17 mouse cellular contexts compared by ENCODE assay signal in the genomic region with DNA sequence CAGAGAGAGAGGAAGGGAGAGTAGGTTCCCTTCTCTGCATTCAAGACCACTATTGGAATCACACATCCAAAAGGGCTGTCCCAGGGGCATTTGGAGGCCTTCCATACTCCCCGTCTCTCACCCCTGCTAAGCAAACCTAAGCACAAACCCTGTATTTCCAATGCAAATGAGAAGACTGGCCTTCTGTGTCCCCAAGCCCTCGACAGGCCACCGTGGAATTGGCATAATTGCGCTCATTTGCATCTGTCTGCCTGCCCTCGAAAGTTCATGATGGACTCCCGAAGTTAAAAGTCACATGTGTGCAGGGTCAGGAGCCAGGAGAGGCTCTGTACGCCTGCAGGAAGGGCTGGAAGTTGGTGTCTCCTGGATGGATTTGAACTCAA. TPM values are rescaled to one million over a fixed set of nuclear protein-coding genes. Genes with fewer than 3 reads are reported as not detected.
DNase-seq lines count a peak whose midpoint lies in the region; ATAC-seq and TF ChIP-seq lines count a peak whose summit lies in the region.
"Had no signal": no experiment of that assay in that cellular context is flagged by ENCODE, and none has a peak within 500 bp of the region (broad histone marks: within the 10 kb centered on the region; RNA-seq: fewer than 3 reads in every experiment).

No protein-coding gene starts in this region.

- 41% methylated on average over 7 of the region's 7 CpGs for whole genome bisulfite sequencing in midbrain, embryonic 11.5 days
- WGBS in midbrain, postnatal 0 days = 29% methylated on average over 7 of the region's 7 CpGs
- WGBS in kidney, embryonic 16.5 days = 40% methylated on average over 7 of the region's 7 CpGs
- 19% methylated on average over 7 of the region's 7 CpGs for WGBS in midbrain, embryonic 14.5 days

- H3K27ac ChIP-seq in midbrain, embryonic 11.5 days (ENCODE audit: low read depth, low read length) = peak overlapping the region; percentile 93; the same call in 1 of the 2 replicates
- H3K27ac ChIP-seq in midbrain, postnatal 0 days (ENCODE audit: low read depth, low read length) = no peak overlapping the region
- peak overlapping the region; percentile 85 for H3K27ac ChIP-seq in kidney, embryonic 16.5 days (ENCODE audit: low read length)
- H3K27ac ChIP-seq in midbrain, embryonic 14.5 days (replicated peaks; ENCODE audit: low read depth, low read length) = peak overlapping the region; percentile 93

- H3K4me1 ChIP-seq in midbrain, embryonic 11.5 days (ENCODE audit: control insufficient read depth, insufficient read depth, low read length) = peaks cover 27% of the 10 kb centered on the region
- peaks cover 13% of the 10 kb centered on the region for H3K4me1 ChIP-seq in midbrain, postnatal 0 days (ENCODE audit: insufficient read depth, low read length)
- peaks cover 20% of the 10 kb centered on the region for H3K4me1 ChIP-seq in kidney, embryonic 16.5 days (ENCODE audit: insufficient read depth, low read length)
- H3K4me1 ChIP-seq in midbrain, embryonic 14.5 days (ENCODE audit: control insufficient read depth, insufficient read depth, low read length) = peaks cover 23% of the 10 kb centered on the region

- 0 out of 2 replicates have a peak, but pooled peaks have one; percentile 17 for ATAC-seq in midbrain, embryonic 11.5 days (ENCODE audit: low FRiP score)
- ATAC-seq in midbrain, postnatal 0 days (ENCODE audit: low FRiP score) = no peak
- no peak for ATAC-seq in kidney, embryonic 16.5 days (ENCODE audit: low FRiP score, low TSS enrichment)
- ATAC-seq in midbrain, embryonic 14.5 days (ENCODE audit: low FRiP score, low TSS enrichment) = no peak
- ATAC-seq: intestine, embryonic 16.5 days; Patski had no signal

- H3K9me3 ChIP-seq in midbrain, embryonic 11.5 days (ENCODE audit: control insufficient read depth, low read length) = no peaks in the 10 kb centered on the region
- no peaks in the 10 kb centered on the region for H3K9me3 ChIP-seq in midbrain, postnatal 0 days (ENCODE audit: low read length)
- H3K9me3 ChIP-seq in kidney, embryonic 16.5 days (ENCODE audit: low read length) = no peaks in the 10 kb centered on the region
- H3K9me3 ChIP-seq in midbrain, embryonic 14.5 days (ENCODE audit: control insufficient read depth, low read length) = no peaks in the 10 kb centered on the region

- peak; percentile 33 for DNase-seq in embryo, embryonic 11 days
- no peak for DNase-seq in embryo, embryonic 10 days (ENCODE audit: low spot score)
- DNase-seq in midbrain, embryonic 11.5 days (ENCODE audit: low spot score, missing footprints) = no peak
- DNase-seq in midbrain, postnatal 0 days (ENCODE audit: low spot score) = no peak
- peak; percentile 58 for DNase-seq in midbrain, embryonic 14.5 days
- no peak for DNase-seq in layer of hippocampus, adult 9-11 months
- DNase-seq in testis, postnatal 14 days (ENCODE audit: low spot score) = no peak
- DNase-seq: cerebellum, adult 11 months; heart, postnatal 10 days; liver; spleen, adult 18-20 months; thymus, postnatal 4 days had no signal

- no peak overlapping the region for H3K9ac ChIP-seq in midbrain, embryonic 11.5 days (ENCODE audit: low read length)
- no peak overlapping the region for H3K9ac ChIP-seq in midbrain, postnatal 0 days (replicated peaks; ENCODE audit: low read length, poor library complexity, severe bottlenecking)
- no peak overlapping the region for H3K9ac ChIP-seq in kidney, embryonic 16.5 days (replicated peaks; ENCODE audit: low read length)
- no peak overlapping the region for H3K9ac ChIP-seq in midbrain, embryonic 14.5 days (replicated peaks; ENCODE audit: low read length)
- H3K9ac ChIP-seq: lung, embryonic 14.5 days had no signal

- no peak overlapping the region for H3K4me2 ChIP-seq in midbrain, embryonic 11.5 days
- no peak overlapping the region for H3K4me2 ChIP-seq in midbrain, postnatal 0 days (ENCODE audit: low read depth, low read length, poor library complexity, severe bottlenecking)
- H3K4me2 ChIP-seq in kidney, embryonic 16.5 days (replicated peaks; ENCODE audit: low read depth, low read length) = no peak overlapping the region
- H3K4me2 ChIP-seq in midbrain, embryonic 14.5 days (ENCODE audit: low read length) = no peak overlapping the region
- H3K4me2 ChIP-seq: lung, embryonic 14.5 days had no signal

- no peaks in the 10 kb centered on the region for H3K27me3 ChIP-seq in midbrain, embryonic 11.5 days (ENCODE audit: control insufficient read depth, insufficient read depth, low read length)
- H3K27me3 ChIP-seq in midbrain, postnatal 0 days (ENCODE audit: insufficient read depth, low read length) = no peaks in the 10 kb centered on the region
- H3K27me3 ChIP-seq in kidney, embryonic 16.5 days (ENCODE audit: insufficient read depth, low read length) = no peaks in the 10 kb centered on the region
- H3K27me3 ChIP-seq in midbrain, embryonic 14.5 days (ENCODE audit: control insufficient read depth, insufficient read depth, low read length) = no peaks in the 10 kb centered on the region

- H3K4me3 ChIP-seq in midbrain, embryonic 11.5 days (ENCODE audit: low read depth, low read length) = no peak overlapping the region
- H3K4me3 ChIP-seq in midbrain, postnatal 0 days (ENCODE audit: low read depth, low read length) = no peak overlapping the region
- H3K4me3 ChIP-seq in kidney, embryonic 16.5 days (ENCODE audit: low read length) = no peak overlapping the region
- no peak overlapping the region for H3K4me3 ChIP-seq in midbrain, embryonic 14.5 days (replicated peaks; ENCODE audit: low read depth, low read length)
- H3K4me3 ChIP-seq: myocyte had no signal

- no peak for TF ChIP-seq CTCF in midbrain, postnatal 0 days (IDR thresholded peaks at IDR 0.05)

- no peaks in the 10 kb centered on the region for H3K36me3 ChIP-seq in midbrain, embryonic 11.5 days (ENCODE audit: control insufficient read depth, insufficient read depth, low read length)
- no peaks in the 10 kb centered on the region for H3K36me3 ChIP-seq in midbrain, postnatal 0 days (ENCODE audit: insufficient read depth, low read length)
- no peaks in the 10 kb centered on the region for H3K36me3 ChIP-seq in kidney, embryonic 16.5 days (ENCODE audit: insufficient read depth, low read length)
- no peaks in the 10 kb centered on the region for H3K36me3 ChIP-seq in midbrain, embryonic 14.5 days (ENCODE audit: control insufficient read depth, insufficient read depth, low read length)

RNA-seq across cellular contexts. Expression of a gene that starts 19.9 kb away (rescaled TPM):
- 97.4 and 103 TPM in 2 replicates for polyA plus RNA-seq in midbrain, embryonic 11.5 days (2014; fragmentation: Nextera tagmentation; extraction: Ambion mirVana)
- total RNA-seq in midbrain, postnatal 0 days (2014; rRNA removed) = 168 and 192 TPM in 2 replicates
- 182 and 217 TPM in 2 replicates for polyA plus RNA-seq in midbrain, postnatal 0 days (2015; fragmentation: Nextera tagmentation; extraction: Ambion mirVana)
- 67.5 and 72.3 TPM in 2 replicates for polyA plus RNA-seq in kidney, embryonic 16.5 days (2015; fragmentation: Nextera tagmentation; extraction: Ambion mirVana)
- 164 and 204 TPM in 2 replicates for polyA plus RNA-seq in midbrain, embryonic 14.5 days (2014; fragmentation: Nextera tagmentation; extraction: Ambion mirVana)

RNA-seq across cellular contexts. Expression of a gene that starts 28.4 kb away (rescaled TPM):
- 14.3 and 15.6 TPM in 2 replicates for polyA plus RNA-seq in midbrain, embryonic 11.5 days (2014; fragmentation: Nextera tagmentation; extraction: Ambion mirVana)
- 20.2 and 22.9 TPM in 2 replicates for total RNA-seq in midbrain, postnatal 0 days (2014; rRNA removed)
- 22.6 and 24.7 TPM in 2 replicates for polyA plus RNA-seq in midbrain, postnatal 0 days (2015; fragmentation: Nextera tagmentation; extraction: Ambion mirVana)
- 15.9 and 16.9 TPM in 2 replicates for polyA plus RNA-seq in kidney, embryonic 16.5 days (2015; fragmentation: Nextera tagmentation; extraction: Ambion mirVana)
- polyA plus RNA-seq in midbrain, embryonic 14.5 days (2014; fragmentation: Nextera tagmentation; extraction: Ambion mirVana) = 16.3 and 17.6 TPM in 2 replicates

Comparison
In these comparisons a context has a peak if more than half of its experiments do, and no peak if none do; other contexts are left out.
1. DNase-seq: peak in embryo, embryonic 11 days (single experiment) and midbrain, embryonic 14.5 days (single experiment); none in embryo, embryonic 10 days (single experiment), midbrain, embryonic 11.5 days (single experiment), midbrain, postnatal 0 days (single experiment), layer of hippocampus, adult 9-11 months (single experiment) and testis, postnatal 14 days (single experiment).